Mouse (Mus musculus): ENCODE results near the gene Cramp1l. TPM values are rescaled to one million over a fixed set of nuclear protein-coding genes. Genes with fewer than 3 reads are reported as not detected.

The Cramp1l gene
- 10 to 100 TPM; 17.8 to 18.2 TPM for total RNA-seq (2021)
- polyA plus RNA-seq (2012; rRNA removed) = 15.4 and 16.7 TPM in 2 replicates
- long read RNA-seq, partial matches to known transcripts = 1 of 2 reads
- long read RNA-seq, other reads (novel, unspliced or antisense) = 1 of 2 reads

DNA sequence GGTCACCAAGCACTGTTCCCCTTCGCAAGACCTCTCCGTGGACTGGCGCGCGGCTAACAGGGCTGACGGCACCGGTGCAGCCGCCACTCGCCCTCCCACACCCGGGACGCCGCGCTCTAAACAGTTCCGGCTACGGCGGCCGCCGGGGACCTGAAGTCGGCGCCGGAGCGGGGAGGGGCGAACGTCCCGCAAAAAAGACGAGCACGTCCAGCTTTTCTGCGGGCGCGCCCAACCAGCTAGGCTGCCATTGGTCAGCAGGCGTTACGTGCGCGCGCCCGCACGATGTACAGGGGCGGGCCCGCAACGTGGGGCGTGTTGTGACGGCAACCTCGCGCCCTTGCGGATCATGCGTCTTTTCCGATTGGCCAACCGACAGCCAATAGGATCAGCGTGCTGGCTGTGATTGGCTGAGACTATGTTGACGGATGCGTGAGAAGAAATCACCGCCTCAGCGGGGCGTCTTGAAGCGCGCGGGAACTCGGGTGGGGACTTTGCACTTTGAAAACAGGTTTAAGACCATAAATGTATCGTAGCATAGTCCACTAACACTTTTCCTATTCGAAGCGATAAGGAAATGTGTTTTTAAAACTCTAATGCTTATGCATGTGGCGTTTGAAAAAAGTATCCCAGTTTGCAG is at the start of gene Cramp1l, which contains the start of gene Ift140:
Gene Cramp1l (minus strand): TSS at position 134 of the 637 bp plus-strand sequence.
Gene Ift140 (plus strand): TSS at position 431 of the 637 bp plus-strand sequence.
- peak; percentile 99 for DNase-seq

- DNase-seq = no peak
These were observed 49.6 kb upstream of the Cramp1l start for GRCm38 (mm10) chr17:25065189-25065588.

DNA sequence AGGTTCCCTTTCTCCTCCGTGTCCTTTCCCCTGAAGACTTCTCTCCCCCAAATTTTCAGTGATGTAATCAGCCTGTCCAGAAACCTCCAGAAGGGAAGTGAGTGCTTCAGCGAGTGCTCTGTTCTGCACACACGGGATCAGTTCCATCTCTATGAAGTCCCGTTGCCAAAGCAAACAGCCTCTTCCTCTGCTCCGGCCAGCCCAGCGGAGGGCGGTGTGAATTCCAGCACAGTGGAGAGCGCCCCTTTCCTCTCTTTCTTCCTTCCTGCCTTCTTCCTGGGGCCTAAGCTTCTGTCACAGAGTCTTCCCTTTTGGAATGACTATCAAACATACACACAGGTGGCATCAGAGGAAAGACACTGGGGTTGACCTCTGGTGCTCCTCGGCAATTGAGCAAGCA is 48.8 kb upstream of the Cramp1l start:
- DNase-seq = peak; percentile 73

DNA sequence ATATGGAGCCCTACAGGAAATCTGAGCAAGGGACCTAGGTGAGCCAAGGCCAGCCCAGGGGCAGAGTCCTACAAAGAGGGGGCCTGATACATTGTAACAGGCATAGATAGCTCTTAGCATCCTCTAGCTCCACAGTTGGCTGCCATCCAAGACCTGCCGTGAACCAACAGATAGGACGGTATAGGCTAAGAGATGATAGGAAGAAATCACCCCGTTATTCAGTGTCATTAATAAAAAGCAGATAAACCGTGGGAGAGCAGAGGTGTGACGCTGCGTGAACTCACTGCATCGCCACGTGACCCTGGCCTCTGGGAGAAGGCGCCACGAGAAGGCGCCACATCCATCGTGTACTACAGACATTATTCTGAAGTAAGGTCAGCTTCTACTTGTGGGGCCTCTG is 48.3 kb upstream of the Cramp1l start:
- DNase-seq = no peak

- no peak for DNase-seq
These were observed 47.7 kb upstream of the Cramp1l start for GRCm38 (mm10) chr17:25063261-25063660.

DNA sequence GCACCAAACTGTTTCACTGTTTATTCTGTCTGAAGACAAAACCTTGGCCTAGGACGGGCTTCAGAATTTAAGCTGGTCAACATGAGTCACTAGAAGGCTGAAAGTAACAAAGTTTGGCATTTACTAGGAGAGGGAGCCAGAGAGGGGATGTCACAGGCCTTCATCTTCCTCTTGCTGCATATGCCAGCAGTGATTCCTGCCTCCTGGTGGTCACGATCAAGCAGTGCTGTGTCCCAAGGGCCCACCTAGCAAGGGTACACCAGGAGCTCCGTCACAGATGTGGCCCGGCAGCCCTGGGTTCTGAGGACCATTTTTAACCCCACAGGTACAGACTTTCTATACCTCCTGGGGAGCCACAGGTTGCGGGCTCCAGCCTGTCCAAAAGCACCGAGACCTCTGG is 41.5 kb upstream of the Cramp1l start:
- DNase-seq = no peak

- DNase-seq = no peak
These were observed 37.7 kb upstream of the Cramp1l start for GRCm38 (mm10) chr17:25053274-25053673.

- DNase-seq = no peak
These were observed 31.6 kb upstream of the Cramp1l start for GRCm38 (mm10) chr17:25047143-25047542.

DNA sequence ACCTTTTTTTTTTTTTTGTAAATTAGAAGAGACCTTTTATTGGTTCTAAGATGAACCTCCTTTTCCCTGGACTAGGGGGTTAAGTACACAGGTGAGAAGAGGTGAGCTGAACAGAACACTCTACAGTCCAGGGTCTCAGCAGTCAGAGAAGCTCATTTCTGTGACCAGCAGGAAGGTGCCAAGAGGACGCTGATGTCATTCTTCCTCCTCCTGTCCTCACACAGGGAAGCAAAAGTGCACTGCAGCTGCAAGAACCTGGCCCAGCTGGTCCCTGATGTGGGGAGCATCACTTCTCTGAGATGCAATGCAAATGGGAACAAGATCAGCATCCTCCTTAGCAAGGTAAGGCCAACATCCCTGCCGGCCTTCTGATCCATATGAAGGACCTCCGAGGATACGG is 29.7 kb upstream of the Cramp1l start:
- DNase-seq = no peak

- DNase-seq = no peak
These were observed 29.3 kb upstream of the Cramp1l start for GRCm38 (mm10) chr17:25044879-25045278.

- no peak for DNase-seq
These were observed 20.6 kb upstream of the Cramp1l start for GRCm38 (mm10) chr17:25036183-25036582.

DNA sequence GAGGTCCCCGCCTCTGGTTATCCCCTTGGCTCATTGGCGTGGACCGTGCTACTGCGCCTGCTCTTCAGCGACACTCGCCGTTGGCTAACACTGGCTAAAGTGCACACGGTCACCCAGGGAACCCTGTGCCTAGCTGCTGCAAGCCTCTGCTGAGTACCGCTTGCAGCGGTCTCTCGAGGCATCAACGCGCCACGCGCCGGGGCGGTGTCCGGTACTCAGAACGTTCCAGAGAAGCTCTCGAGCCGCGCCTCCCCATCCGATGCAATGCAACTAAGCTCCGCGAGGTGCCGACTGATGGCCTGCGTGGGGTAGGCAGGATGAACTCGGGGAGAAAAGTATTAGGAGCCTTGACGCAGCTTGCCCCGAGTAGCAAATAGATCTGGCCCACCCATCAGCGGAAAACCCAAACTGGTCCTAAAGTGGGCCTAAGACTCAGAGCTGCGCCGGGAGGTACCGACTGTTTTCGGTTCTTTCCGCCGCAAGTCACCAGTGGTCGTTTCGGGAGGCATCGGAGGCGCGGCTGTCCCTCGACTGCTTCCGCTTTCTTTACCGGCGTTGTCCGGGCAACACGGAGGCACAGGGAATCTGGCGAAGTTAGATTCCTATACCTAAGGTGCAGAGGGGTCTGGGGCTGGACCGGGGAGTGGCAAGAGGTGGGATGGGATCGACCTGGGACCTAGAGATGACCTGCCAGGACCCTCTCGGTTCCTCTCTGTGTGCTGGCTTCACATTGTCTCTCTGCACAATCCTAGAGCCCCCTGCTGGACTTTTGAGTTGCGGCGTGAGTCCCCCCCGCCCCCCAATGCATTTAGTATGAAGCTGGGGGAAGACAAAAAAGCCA is 924 bp upstream of the Cramp1l start:
- DNase-seq = peak; percentile 88

- peak; percentile 73 for DNase-seq
These were observed 582 bp downstream of the Cramp1l start for GRCm38 (mm10) chr17:25014841-25015570.

DNA sequence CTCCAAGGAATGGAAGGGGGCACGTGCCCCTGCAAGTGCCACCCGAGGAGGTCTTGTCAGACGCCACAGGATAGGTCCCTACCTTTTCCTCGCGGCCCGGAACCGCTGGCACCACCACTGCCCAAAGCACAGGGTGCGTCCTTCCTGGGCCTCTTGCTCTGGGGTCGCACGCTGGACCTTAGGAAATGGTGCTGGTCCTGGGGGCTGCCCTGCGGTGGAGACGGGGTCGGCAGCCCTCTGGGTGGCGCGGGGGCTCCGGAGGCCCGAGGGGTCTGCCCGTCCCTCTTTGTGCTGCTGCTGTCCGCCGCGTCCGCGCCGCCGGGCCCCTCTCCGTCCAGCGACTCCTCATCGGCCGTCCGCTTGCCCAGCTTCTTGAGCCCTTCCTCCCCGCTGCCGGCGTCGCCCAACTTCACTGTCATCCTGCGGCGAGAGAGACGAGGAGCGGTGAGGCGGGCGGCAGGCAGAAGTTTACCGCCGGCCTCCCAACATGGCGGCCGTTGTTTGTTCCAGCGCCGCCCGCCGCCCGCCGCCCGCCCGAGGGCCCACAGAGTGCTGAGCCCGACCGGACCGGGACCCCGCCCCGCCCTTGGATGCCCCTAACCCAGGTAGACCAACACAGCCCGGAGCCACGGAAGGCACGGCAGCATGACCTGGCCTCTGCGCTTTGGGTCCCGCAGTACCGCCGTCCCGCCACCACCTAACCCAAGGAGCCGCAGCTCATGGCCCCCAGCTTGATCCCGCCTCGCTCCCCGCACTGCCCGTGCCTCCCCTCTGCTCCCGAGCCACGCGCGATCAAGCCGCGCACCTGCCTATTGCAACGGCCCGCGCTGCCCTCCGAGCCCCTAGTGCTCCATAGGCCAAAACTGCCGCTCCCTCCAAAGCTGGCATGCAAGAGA is 1.7 kb downstream of the Cramp1l start:
- peak; percentile 67 for DNase-seq

DNA sequence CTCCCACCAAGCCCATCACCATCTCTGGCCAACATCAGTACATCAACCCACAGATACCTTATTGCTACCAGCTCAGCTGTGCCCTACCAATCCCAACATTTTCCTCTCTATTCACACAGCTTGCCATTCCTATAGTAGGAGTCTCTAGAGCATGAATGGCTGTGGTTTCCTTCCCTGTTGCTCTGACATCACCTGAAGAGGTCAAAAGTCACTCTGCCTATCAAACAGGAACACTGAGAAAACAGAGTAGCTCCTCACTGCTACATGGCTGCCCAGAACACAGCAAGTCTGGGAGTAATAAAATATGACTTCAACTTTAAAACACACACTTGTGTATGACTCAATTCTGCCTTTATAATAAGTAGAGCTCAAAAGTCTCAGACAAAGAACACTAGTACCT is 8.1 kb downstream of the Cramp1l start:
- DNase-seq = no peak

GRCm38 (mm10) chr17:25005102-25005501 is 10.5 kb downstream of the Cramp1l start:
- DNase-seq = no peak

- peak; percentile 47 for DNase-seq
These were observed 20.9 kb downstream of the Cramp1l start for GRCm38 (mm10) chr17:24994721-24995120.

DNA sequence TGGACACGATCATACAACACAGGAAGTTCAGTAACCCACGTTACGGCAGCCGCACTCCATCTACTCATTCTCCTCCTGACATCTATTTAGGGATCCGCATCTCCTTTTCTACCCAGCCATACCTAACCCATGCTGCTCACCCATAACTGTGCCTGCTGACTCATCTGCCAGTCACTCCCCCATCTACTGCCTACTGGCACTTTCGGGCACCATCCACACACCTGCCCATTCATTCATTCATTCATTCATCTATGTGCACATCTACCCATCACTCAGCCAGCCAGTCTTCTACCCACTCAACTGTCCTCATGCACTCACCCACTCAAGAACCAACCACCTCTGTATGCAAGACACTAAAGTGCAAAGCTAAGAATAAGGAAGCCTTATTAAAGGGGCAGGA is 28.4 kb downstream of the Cramp1l start:
- no peak for DNase-seq

GRCm38 (mm10) chr17:24960852-24961715 is 54.5 kb downstream of the Cramp1l start:
- no peak for DNase-seq

- peak; percentile 99 for DNase-seq
These were observed 55.3 kb downstream of the Cramp1l start, which contains the start of gene Jpt2 for GRCm38 (mm10) chr17:24960135-24960851. Gene Jpt2 (minus strand): TSS chr17:24960689.

Data from adrenal gland, adult 2 months (tissue).